Mouse (Mus musculus) heart, embryonic 11.5 days (tissue): ENCODE data around the gene Lrrc23. TPM values are rescaled to one million over a fixed set of nuclear protein-coding genes. Genes with fewer than 3 reads are reported as not detected.
"Not testable (repeated sequence)": the region's sequence is repeated elsewhere in the genome, so short reads cannot be mapped to it uniquely, and the experiment has no call there.

Experiments
- ATAC-seq: fragments of 200-750 bp; cut with Nextera tagmentation; replicated peaks from 2 replicates; pipeline ENCODE4 v1.8.0; 2017; ENCODE audit warnings: moderate library complexity; ENCODE audit not compliant: insufficient number of reproducible peaks, low FRiP score, low TSS enrichment
- H3K27ac ChIP-seq: fragments of 300-500 bp; sonication (generic); 2 replicates; pipeline ENCODE4 v1.5.1; 2014; ENCODE audit warnings: mild to moderate bottlenecking, low read depth, low read length
- H3K27me3 ChIP-seq: fragments of 300-500 bp; sonication (generic); 2 replicates; pipeline ENCODE4 v1.6.1; 2014; ENCODE audit warnings: mild to moderate bottlenecking, low read length, mixed read lengths; ENCODE audit not compliant: control insufficient read depth, insufficient read depth
- H3K36me3 ChIP-seq: fragments of 300-500 bp; sonication (generic); 2 replicates; pipeline ENCODE4 v1.6.1; 2014; ENCODE audit warnings: mild to moderate bottlenecking, low read length, moderate library complexity, mixed read lengths; ENCODE audit not compliant: control insufficient read depth, insufficient read depth
- H3K4me1 ChIP-seq: fragments of 300-500 bp; sonication (generic); 2 replicates; pipeline ENCODE4 v1.6.1; 2014; ENCODE audit warnings: low read length; ENCODE audit not compliant: control insufficient read depth, insufficient read depth
- H3K4me2 ChIP-seq: fragments of 300-500 bp; sonication (generic); 2 replicates; pipeline ENCODE4 v1.6.1; 2014; ENCODE audit warnings: mild to moderate bottlenecking, moderate library complexity
- H3K4me3 ChIP-seq: fragments of 300-500 bp; sonication (generic); 2 replicates; pipeline ENCODE4 v1.5.1; 2014; ENCODE audit warnings: low read depth, low read length
- H3K9ac ChIP-seq: fragments of 300-500 bp; sonication (generic); 2 replicates; pipeline ENCODE4 v1.6.1; 2014; ENCODE audit warnings: mild to moderate bottlenecking, low read depth, low read length, moderate library complexity
- H3K9me3 ChIP-seq: fragments of 300-500 bp; sonication (generic); replicated peaks from 2 replicates; pipeline ENCODE4 v1.6.1; 2016; ENCODE audit warnings: low read length; ENCODE audit not compliant: control insufficient read depth
- WGBS: fragments of 180-500 bp; shearing (Covaris S2); extraction: QIAGEN DNeasy Blood & Tissue Kit; methylation state at CpG from one replicate; pipeline ENCODE4 v1.1.7; 2014; ENCODE audit not compliant: insufficient replicate concordance; 5-methylcytosine and 5-hydroxymethylcytosine counted together
- polyA plus RNA-seq: library from polyadenylated mRNA; unstranded; fragments of >200 nt; fragmentation: Nextera tagmentation; extraction: Ambion mirVana; gene quantifications from 2 replicates; pipeline ENCODE4 v1.2.1, GENCODE M21; 2014

Gene Lrrc23
- polyA plus RNA-seq, 1 experiment from 2014 or later, result not detected

DNA sequence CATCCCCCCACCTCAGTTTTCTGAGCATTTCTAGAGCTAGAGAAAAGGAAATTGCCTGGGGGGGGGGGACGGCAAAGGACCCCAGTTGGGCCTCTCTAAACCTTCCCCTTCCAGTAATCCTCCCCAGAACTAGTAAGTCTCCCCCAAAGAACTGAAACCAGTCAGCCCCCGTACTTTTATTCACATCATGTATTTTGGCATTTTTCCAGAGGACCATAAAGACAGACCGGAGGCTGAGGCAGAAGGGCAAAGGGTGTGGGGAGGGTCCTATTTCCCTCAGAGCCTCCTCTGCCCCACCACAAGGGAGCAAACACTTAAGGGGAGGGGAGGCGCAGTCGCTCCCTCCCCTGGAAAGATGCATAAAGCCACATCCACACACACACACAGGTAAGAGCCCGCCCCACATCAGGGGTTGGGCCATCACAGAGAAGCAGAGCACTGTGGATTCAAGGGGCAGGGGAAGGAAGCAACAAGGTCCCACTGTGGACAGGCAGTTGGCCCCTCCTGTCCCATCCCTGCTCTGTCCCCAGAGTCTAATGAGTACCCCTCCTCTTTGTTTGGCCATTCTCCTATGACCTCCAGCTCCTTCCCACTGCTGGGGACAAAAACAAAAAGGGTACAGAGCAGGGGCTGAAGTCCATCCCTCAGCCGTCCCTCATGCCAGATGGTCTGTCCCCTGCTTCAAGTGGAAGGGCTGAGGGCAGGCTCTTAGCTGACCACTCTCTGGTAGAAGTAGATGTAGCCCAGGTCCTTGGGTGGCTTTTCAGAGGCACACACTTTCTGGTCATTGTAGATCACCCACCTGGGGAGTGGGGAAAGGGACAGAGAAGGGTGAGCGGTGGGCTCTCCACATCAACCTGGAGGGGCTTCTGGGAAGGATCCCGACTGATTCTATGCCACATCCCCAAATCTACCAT is 35.6 kb upstream of the Lrrc23 start:
- Histone ChIP-seq H3K9ac (0 out of 2 replicates have a peak overlapping the region, but pooled peaks have one; percentile 3), H3K9me3 (no peaks in the 10 kb centered on the region), H3K27me3 (no peaks in the 10 kb centered on the region), H3K27ac (no peak overlapping the region), H3K4me3 (no peak overlapping the region), H3K36me3 (peaks cover 45% of the 10 kb centered on the region), H3K4me2 (no peak overlapping the region), H3K4me1 (peaks cover 22% of the 10 kb centered on the region)
- 79% methylated on average over 9 of the region's 9 CpGs for WGBS
- ATAC-seq, result no peak

DNA sequence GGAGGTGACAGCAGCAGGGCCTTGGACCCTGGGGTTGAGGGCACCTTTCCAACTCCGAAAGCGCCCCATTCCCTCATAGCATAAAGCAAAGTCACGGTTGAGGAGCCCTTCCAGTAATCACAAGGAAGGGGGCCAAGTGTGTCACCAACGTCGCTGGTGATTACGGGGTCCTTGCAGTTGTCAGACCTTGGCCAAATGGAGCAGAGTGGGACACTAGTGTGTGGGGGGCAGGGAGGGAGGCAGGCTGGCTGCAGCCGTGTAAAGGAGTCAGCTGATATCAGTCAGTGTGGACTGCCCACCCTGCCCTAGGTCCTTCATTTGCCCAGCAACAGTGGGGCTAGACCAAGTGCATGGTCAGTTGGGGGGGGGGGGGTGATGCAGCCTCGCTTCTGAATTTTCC is 34.9 kb upstream of the Lrrc23 start:
- Histone ChIP-seq H3K9ac (no peak overlapping the region; the same call in 1 of the 2 replicates), H3K27me3 (no peaks in the 10 kb centered on the region), H3K9me3 (no peaks in the 10 kb centered on the region), H3K4me3 (peak overlapping the region; percentile 90), H3K4me1 (peaks cover 28% of the 10 kb centered on the region), H3K4me2 (peak overlapping the region; percentile 90), H3K27ac (no peak overlapping the region), H3K36me3 (peaks cover 40% of the 10 kb centered on the region)
- 25% methylated on average over 8 of the region's 8 CpGs for WGBS
- 0 out of 2 replicates have a peak, but pooled peaks have one; percentile 16 for ATAC-seq

DNA sequence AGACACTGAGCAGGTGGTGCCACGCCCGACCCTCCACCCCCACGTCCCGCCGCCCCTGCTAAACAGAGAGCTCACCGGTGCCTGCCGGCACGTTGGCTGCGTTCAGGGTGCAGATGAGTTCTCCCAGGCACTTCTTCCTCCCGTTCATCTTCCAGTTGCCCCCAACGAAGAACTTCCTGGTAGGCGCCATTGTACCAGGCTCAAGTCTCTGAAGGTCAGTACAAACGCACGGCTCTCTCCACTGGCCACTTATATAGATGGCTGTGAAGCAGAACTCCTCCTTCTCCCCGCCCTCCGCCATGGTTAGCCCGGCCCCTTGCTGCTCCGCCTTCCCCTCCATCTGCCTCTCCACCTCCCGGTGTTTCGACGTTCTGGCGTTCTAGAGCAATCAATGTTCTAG is 34.4 kb upstream of the Lrrc23 start, which contains the start of gene Tpi1:
Gene Tpi1 (minus strand): TSS at position 364 of the 400 bp plus-strand sequence.
- no peaks in the 10 kb centered on the region for H3K27me3 ChIP-seq
- peaks cover 35% of the 10 kb centered on the region for H3K36me3 ChIP-seq
- 0% methylated on average over 22 of the region's 22 CpGs for WGBS
- peak within 1 kb of the TSS; percentile 90 for H3K4me2 ChIP-seq
- peak within 1 kb of the TSS; percentile 90 for H3K4me3 ChIP-seq
- H3K27ac ChIP-seq, result peak within 1 kb of the TSS; percentile 98
- H3K9ac ChIP-seq, result peak within 1 kb of the TSS; percentile 98
- H3K4me1 ChIP-seq, result peaks cover 28% of the 10 kb centered on the region
- peak; percentile 83 for ATAC-seq
- H3K9me3 ChIP-seq, result no peaks in the 10 kb centered on the region

DNA sequence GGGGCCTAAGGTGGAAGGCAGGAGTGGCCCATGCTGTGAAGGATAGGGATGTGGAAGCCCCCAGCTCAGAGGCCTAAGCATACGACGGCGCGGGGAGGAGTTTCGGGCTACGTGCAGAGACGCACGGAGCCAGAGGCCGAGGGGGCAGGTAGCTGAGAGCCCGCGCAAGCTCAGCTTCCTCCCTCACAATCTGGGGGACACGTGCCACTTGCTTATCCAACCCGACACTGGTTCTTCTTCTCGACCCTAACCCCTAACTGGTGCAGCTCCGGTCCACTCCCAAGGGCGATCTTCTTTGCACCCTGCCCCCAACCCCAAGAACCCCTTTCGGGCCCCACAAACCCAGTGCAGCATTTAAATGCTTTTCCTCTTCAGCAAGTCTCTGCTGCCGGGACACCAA is 34.0 kb upstream of the Lrrc23 start:
- WGBS, result under 1% methylated on average over 18 of the region's 18 CpGs
- H3K4me1 ChIP-seq, result peaks cover 28% of the 10 kb centered on the region
- H3K27ac ChIP-seq, result peak overlapping the region; percentile 98
- H3K4me3 ChIP-seq, result peak overlapping the region; percentile 90
- peak; percentile 68 for ATAC-seq
- H3K36me3 ChIP-seq, result peaks cover 32% of the 10 kb centered on the region
- H3K4me2 ChIP-seq, result peak overlapping the region; percentile 90
- H3K27me3 ChIP-seq, result no peaks in the 10 kb centered on the region
- no peaks in the 10 kb centered on the region for H3K9me3 ChIP-seq
- H3K9ac ChIP-seq, result peak overlapping the region; percentile 98

DNA sequence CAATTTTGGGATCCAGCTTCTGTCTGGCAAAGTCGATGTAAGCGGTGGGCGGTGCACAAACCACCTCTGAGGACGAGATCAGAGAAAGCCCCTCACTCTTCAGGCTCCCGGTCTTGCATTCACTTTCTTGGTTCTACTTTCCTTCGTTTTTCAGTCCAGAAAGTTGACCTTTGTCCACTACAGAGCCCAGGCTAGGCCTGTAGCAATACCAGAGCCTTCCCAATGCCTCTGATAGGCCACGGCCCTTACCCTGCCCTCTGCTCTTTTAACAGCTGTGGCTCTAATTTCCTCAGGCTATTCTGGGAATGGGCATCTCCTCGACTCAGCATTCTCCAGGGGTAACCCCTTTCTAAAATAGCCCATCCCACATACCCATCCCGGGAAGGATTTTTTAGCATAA is 33.3 kb upstream of the Lrrc23 start:
- Histone ChIP-seq H3K9ac (peak overlapping the region; percentile 98), H3K4me1 (peaks cover 34% of the 10 kb centered on the region), H3K27me3 (no peaks in the 10 kb centered on the region), H3K4me3 (peak overlapping the region; percentile 90), H3K36me3 (peaks cover 32% of the 10 kb centered on the region), H3K27ac (peak overlapping the region; percentile 98), H3K4me2 (peak overlapping the region; percentile 90), H3K9me3 (no peaks in the 10 kb centered on the region)
- ATAC-seq, result no peak
- WGBS, result 16% methylated on average over 9 of the region's 9 CpGs

DNA sequence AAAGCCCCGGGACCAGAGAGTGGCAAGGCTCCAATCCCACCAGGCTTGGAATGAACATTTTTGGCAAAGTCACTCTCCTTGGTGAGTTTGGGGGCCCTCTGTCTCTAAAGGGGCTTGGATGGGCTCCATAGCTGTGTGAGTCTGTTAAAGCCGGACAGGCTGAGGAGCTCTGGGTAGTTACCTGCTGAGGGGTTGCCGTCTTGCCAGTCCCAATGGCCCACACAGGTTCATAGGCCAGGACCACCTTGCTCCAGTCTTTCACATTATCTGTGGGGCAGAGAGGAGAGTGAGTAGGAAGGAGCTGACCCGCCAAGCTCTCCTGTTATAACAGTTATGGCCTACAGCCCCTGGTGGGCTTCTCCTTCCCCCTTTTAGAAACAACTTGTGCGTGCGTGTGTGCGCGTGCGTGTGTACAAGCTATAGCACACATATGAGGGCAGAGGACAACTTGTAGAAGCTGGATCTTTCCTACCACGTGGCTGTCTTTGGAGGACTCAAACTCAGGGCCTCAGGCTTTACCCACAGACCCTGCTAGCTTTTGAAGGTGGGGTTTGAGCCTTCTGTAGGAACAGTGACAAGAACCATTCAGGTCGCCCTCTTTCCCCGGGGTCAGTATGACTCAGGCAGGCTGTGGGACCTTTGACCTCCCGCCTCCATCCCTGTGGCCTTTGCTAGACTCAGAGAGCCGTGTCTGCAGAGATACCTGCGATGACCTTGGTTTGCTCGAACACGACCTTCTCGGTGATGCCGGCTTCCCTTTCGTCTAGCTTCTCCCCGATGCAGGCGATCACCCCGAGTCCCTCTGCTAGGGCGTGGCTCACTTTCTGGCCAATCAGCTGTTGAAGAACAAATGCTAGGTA is 32.4 kb upstream of the Lrrc23 start:
- H3K4me2 ChIP-seq, result peak overlapping the region; percentile 90
- H3K27ac ChIP-seq, result peak overlapping the region; percentile 98
- H3K9ac ChIP-seq, result peak overlapping the region; percentile 98
- no peak for ATAC-seq
- H3K27me3 ChIP-seq, result no peaks in the 10 kb centered on the region
- 79% methylated on average over 24 of the region's 24 CpGs for WGBS
- H3K9me3 ChIP-seq, result no peaks in the 10 kb centered on the region
- peaks cover 34% of the 10 kb centered on the region for H3K4me1 ChIP-seq
- H3K36me3 ChIP-seq, result peaks cover 25% of the 10 kb centered on the region
- H3K4me3 ChIP-seq, result peak overlapping the region; percentile 90

DNA sequence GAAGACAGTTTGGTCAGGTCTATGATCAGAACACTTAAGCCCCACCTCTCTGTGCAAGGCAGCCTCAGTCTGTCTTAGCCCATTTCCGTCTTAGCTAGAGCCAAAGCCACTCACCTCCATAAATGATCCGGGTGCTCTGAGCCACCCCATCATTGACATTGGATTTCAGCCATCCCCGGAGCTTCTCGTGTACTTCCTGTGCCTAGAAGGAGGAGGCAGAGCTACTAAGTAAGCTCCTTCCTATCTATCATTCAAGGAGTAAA is 31.8 kb upstream of the Lrrc23 start:
- Histone ChIP-seq H3K9ac (no peak overlapping the region), H3K9me3 (no peaks in the 10 kb centered on the region), H3K36me3 (peaks cover 19% of the 10 kb centered on the region), H3K4me2 (no peak overlapping the region), H3K4me1 (peaks cover 37% of the 10 kb centered on the region), H3K4me3 (no peak overlapping the region), H3K27me3 (no peaks in the 10 kb centered on the region), H3K27ac (no peak overlapping the region)
- WGBS, result 81% methylated on average over 4 of the region's 4 CpGs
- no peak for ATAC-seq

DNA sequence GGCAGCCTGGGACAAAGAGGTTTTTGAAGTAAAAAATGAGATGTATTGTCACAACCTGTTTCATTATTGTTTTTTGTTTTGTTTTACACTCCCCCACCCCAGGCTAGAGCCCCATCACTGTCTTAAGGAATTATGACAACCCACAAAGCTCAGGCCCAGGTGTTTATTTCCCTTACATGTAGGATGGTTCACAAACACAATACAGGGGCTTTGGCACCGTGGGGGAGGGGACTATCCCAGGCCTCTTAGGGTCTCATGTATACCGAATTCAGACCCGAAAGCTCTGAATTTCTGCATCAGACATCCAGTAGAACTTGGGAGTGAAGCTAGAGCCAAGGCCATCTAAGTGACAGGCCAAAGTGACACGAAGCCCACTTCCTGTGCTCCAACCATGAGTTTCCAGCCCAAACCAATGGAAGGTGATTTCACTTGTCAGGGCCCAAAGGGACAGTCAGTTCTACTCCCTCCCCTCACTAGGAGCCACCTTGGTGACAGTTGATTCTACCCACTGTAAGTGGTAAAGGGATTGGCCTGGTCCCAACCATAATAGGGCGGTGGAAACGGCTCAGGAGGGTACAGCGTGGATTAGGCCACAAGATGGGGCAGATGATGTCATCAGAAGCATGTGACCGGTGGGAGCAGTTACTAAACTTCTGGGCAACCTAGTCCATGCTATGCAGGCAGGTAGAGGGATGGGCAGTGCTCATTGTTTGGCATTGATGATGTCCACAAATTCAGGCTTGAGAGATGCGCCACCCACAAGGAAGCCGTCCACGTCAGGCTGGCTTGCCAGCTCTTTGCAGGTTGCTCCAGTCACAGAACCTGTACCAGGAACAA is 31.3 kb upstream of the Lrrc23 start:
- not testable (repeated sequence) for H3K9me3 ChIP-seq
- peaks cover 18% of the 10 kb centered on the region for H3K36me3 ChIP-seq
- WGBS, result 85% methylated on average over 11 of the region's 11 CpGs

More for the DNA sequence above, 31.3 kb upstream of the Lrrc23 start:
- ATAC-seq, H3K27ac ChIP-seq, H3K27me3 ChIP-seq, H3K4me3 ChIP-seq: not testable (repeated sequence)
- peak overlapping the region; percentile 92 for H3K4me2 ChIP-seq
- H3K9ac ChIP-seq, result peak overlapping the region; percentile 84; the same call in 1 of the 2 replicates
- H3K4me1 ChIP-seq, result peaks cover 42% of the 10 kb centered on the region
